Mouse (Mus musculus) erythroblast, embryonic 14.5 days (primary cell): ENCODE measurements around the gene Nmrk1.

Experiments
- GATA1 ChIP-seq: IDR thresholded peaks from 2 replicates; pipeline ENCODE4 v1.6.1; 2012; ENCODE audit warnings: low read length, inconsistent platforms, mixed read lengths
- TAL1 ChIP-seq: IDR thresholded peaks from 3 replicates; pipeline ENCODE4 v1.6.1; 2012; ENCODE audit warnings: low read length, inconsistent platforms, mixed read lengths

- TF ChIP-seq TAL1 (no peak), GATA1 (no peak)
Observed at GRCm38 (mm10) chr19:18592919-18593318, 38.8 kb upstream of the Nmrk1 start.
